Mouse (Mus musculus): ENCODE measurements around the gene Rp9.

- no peak for TF ChIP-seq CTCF (IDR thresholded peaks at IDR 0.05; ENCODE audit: low read depth)
- TF ChIP-seq EP300 (IDR thresholded peaks at IDR 0.05; ENCODE audit: low read depth): no peak
These were observed 70.5 kb downstream of the Rp9 start for GRCm38 (mm10) chr9:22399021-22399420.
